Mouse (Mus musculus) cerebellum, postnatal 4 days (tissue): ENCODE results near the gene Hyal1.
A peak's percentile ranks its signal among the peaks of the same experiment; 100 is the strongest.
"Not testable (repeated sequence)": the region's sequence is repeated elsewhere in the genome, so short reads cannot be mapped to it uniquely, and the experiment has no call there.

Experiments
- DNase-seq, 2 experiments: peaks; one replicate each; pipeline ENCODE4 v3.0.0; 2022; ENCODE audit warnings: low spot score in 2 of 2, mixed read lengths in 1 of 2

Hyal1 gene

DNA sequence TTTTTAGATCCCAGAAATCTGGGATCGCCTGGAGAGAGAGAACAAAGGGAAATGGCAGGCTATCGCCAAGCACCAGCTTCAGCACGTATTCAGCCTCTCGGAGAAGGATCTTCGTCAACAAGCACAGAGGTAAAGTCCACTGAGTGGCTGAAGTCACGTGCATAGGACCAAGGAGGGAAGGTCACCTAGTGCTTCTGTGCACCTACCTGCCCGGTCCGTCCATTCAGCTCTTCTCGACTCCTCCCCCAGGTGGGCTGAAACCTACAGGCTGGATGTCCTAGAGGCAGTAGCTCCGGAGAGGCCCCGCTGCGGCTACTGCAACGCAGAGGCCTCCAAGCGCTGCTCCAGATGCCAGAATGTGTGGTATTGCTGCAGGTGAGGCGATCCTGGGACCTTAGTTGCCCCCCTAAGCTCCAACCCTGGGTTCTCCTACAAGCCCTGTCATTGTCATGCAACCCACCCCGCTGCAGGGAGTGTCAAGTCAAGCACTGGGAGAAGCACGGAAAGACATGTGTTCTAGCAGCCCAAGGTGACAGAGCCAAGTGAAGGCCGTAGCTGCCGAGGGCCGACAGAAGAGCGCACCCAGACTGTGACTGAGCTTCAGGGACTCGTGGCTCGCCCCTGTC is 26.1 kb upstream of the Hyal1 start:
- DNase-seq: no peak

- DNase-seq: no peak
These were observed 25.4 kb upstream of the Hyal1 start, which contains the start of gene Rassf1 for GRCm38 (mm10) chr9:107551117-107551889. Gene Rassf1, plus strand, starts transcription at chr9:107551555.

DNA sequence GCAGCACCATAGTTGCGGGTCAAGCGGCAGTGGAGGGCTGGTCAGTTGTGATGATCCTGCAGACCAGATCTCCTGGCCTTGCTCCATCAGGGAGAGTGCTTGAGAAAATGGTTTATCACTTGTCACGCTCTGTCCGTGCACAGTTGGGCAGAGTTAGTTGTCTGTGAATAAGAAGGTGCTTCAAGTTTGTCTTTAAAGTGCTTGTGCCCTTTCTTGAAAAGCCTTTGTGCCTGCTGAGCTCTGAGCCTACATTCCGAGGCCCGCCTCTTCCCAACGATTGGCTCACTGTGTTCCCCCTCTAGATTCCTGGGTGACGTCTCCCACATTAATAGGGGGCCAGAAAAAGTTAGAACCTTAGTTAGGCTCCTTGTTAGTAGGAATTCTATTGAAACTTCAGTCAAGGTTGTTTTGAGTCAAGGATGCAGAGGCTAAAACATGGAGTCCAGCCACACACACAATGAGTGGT is 24.8 kb upstream of the Hyal1 start:
- no peak for DNase-seq

DNA sequence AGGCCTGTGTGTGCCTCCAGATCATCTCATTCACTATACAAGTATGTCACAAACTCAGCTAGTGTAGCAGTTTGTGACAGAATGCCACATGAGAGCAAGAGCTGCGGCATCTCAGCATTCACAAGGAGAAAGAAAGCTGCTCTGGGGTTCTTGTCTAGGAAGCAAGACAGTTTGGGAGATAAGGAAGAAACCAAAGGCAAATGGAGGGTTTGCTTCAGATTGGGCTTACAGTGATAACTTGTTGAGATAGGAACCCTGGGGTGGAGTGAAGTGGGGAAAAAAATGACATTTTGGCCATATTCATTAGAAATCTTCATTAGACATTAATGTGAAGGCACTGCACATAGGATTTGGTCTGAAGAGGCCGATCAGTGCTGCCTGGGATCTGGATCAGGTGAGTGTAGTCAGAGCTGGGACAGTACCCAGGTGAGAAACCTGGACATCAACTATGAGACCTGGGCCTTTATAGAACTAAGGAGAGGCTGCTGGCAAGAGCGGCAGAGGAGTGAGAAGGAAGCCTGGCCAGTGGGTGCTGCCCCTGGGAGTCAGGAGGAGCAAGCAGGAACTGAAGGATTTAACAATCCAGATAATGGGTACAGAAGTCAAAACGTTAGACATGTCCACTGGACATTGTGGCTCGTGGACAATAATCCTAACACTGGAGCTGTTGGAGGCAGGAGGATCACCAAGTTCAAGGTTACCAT is 23.9 kb upstream of the Hyal1 start:
- DNase-seq: no peak

- DNase-seq: peak in 1 of 2 experiments; percentile 49
These were observed 23.0 kb upstream of the Hyal1 start for GRCm38 (mm10) chr9:107553541-107554318.

- peak; percentile 82 to 95 for DNase-seq
These were observed 22.4 kb upstream of the Hyal1 start for GRCm38 (mm10) chr9:107554319-107554825.

DNA sequence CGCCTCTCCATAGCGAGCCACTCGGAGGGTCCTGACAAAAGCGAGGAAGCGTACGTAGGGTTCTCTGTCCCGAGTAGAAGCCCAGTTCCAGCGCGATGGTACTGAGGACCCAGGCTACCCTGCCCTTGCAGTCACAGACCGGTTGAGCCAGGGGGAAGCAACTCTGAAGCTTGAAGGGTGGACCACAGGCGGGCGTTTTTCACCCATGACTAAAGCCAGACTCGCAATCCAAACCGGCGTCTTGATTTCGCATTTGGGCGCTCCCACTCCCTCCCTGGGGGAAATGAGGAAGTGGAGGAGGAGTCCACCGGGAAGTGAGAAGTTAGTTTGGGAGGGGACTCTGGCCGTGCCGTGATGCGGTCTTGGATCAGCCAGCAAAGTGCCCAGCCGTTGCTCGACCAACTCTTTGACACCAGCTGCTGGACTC is 21.7 kb upstream of the Hyal1 start:
- DNase-seq: no peak

DNA sequence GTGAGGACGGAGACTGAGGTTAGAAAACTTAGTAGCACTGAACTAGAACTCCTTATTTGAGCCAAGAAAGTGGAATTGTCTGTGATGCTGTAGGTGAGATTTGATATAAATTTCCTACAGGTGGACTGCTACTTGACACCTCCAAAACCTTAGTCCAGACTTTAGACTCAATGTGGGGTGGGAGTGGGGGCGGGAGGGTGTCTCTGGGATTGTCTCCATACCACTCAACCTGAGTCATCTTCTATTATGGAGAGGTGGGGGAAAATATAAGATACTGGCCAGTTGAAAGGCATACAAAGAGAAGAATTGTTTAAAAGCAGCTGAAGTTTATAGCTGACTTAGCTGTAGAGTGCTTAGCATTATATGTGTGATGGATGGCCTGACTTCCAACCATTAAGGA is 21.0 kb upstream of the Hyal1 start:
- no peak for DNase-seq

DNA sequence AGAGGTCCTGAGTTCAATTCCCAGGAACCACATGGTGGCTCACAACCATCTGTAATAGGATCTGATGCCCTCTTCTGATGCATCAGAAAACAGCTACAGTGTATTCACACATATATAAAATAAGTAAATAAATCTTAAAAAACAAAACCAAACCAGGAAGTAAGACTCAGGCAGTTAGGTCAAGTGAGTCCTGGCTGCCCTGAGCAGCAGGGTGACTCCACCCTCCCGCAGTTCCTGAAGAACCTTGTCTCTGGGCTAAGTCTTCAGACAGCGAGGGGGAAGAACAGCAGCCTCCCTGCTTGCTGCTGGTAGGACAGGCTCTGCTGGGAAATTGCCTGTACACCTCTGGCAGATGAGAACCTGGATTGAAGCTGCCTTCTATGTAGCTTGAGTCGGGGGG is 20.4 kb upstream of the Hyal1 start:
- DNase-seq: no peak

DNA sequence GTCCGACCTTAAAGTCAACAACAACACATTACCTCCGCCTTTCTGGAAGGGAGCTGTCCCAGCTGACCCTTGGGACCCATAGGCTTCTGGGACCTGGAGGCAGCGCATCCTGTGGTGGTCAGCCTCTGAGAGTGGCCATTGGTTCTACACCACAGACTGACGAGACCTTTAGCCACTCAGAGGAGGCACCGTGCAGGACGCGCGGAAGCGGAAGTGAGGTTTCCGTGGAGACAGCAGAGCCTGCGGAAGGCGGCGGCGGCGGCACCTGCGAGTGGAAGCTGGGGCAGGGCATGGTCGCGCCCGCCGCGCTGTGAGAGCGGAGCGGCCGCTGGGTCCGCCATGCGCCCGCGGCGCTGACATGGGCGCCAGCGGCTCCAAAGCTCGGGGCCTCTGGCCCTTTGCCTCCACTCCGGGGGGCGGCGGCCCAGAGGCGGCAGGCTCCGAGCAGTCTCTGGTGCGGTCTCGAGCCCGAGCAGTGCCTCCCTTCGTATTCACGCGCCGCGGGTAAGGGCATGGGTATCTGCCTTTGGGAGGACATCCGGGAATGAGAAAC is 13.6 kb upstream of the Hyal1 start, which contains the start of gene Tusc2:
Gene Tusc2, plus strand, starts transcription at position 227 of the 553 bp plus-strand sequence.
- peak; percentile 85 to 90 for DNase-seq

DNA sequence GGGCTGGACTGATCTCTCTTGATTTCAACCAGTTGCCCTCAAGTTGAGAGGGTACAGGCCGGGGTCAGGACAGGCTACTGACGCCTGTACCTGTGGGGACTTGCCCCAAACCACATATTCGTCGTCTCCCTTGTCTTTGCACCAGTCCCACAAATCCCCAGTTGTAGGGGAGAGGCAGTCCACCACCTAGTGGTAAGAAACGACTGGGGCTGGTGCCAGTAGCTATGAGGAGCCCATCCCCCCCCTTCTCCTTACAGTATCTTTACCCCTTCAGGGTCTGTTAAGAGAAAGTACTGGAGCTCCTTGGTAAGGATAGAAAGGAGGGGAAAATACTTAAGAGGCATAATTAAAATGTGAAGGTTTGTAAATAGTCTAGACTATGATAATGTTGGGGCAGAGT is 11.2 kb upstream of the Hyal1 start:
- not testable (repeated sequence) for DNase-seq

- DNase-seq: peak; percentile 70 to 80
These were observed 10.6 kb upstream of the Hyal1 start for GRCm38 (mm10) chr9:107566041-107566709.

DNA sequence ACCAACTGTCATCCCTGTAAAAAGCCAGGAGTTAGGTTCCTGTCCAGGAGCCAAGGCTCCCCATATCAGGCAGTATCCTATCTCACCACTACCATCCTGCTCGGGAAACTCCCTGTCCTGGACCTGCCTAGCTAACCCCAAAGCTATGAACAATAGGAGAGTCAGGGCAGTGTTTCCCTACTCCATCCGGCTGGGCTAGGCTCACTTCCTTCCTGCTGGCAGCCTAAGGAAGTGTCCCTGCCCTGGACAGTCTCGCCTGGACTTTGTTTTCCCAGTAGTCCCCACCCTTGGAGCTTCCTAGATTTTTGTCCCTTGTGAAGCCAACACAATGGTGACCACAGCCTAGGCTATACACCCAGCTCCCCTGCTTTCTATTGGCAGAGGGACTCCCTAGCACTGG is 9.9 kb upstream of the Hyal1 start:
- no peak for DNase-seq

DNA sequence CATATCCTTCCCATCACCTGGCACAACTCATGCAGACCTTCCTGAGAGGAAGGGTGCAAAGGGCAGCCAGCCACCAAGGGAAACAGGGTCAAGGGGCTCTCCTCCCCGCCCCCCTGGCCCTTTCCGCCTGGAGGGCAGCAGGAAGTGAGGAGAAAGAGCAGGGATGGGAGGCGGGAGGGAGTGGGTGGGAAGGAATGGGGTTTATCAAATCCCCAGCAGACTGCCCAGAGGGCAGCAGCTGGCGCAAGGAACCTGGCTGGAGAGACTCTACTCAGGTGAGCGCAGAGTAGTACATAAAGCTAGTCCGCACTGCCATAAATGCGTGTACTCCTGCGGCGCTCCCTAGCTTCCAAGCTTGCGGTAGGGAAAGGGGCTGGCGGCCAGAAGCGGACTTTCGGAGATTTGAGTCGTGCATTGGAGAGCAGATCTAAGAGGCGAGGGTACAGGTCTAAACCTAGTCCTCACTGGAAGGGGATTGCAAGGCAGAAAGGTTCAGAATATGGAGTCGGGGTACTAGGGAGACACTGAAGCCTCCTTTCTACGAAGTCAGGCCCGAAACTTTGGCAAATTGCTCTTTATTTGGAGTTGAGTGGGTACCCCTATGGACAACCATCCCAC is 8.9 kb upstream of the Hyal1 start, which contains the start of gene Hyal2:
Gene Hyal2, plus strand, starts transcription at position 244 of the 618 bp plus-strand sequence.
- no peak for DNase-seq

- peak; percentile 50 to 82 for DNase-seq
These were observed 8.1 kb upstream of the Hyal1 start for GRCm38 (mm10) chr9:107568331-107569261.

DNA sequence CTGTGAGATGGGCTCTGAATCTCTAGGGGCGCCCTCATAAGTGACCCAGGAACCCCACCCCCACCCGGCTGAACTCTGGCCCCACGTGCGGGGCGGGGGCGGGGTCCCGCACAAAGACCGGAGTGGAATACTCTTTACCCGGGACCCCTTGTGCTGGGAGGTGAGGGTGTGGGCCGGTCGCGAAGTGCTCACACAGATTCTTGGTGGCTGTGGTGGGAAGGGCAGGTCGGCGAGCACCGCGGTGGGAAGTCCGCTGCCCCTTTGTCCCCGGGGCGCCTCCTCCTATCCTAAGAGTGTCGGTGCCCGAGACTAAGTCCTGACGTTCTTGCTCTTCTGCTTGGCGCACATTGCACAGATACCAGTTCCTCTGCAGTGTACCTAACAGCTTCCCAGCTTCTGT is 7.5 kb upstream of the Hyal1 start:
- DNase-seq: no peak

DNA sequence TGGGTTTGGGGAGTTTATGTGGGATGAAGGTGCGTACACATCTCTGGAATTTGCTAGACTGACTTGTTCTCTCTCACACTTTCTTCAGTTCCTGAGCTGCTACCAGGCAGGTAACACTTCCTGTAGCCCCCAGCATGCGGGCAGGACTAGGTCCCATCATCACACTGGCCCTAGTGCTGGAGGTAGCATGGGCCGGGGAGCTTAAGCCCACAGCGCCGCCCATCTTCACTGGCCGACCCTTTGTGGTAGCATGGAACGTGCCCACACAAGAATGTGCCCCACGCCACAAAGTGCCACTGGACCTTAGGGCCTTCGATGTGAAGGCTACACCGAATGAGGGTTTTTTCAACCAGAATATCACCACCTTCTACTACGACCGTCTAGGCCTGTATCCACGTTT is 6.7 kb upstream of the Hyal1 start:
- DNase-seq: no peak

GRCm38 (mm10) chr9:107570845-107571244 is 5.9 kb upstream of the Hyal1 start:
- no peak for DNase-seq
